Mouse (Mus musculus): ENCODE data around the gene Hist1h2af. TPM values are rescaled to one million over a fixed set of nuclear protein-coding genes. Genes with fewer than 3 reads are reported as not detected.
A peak's percentile ranks its signal among the peaks of the same experiment; 100 is the strongest.
"Not testable (repeated sequence)": the region's sequence is repeated elsewhere in the genome, so short reads cannot be mapped to it uniquely, and the experiment has no call there.

Gene Hist1h2af
- total RNA-seq, 1 experiment from 2014 or later, result 63.3 TPM

DNA sequence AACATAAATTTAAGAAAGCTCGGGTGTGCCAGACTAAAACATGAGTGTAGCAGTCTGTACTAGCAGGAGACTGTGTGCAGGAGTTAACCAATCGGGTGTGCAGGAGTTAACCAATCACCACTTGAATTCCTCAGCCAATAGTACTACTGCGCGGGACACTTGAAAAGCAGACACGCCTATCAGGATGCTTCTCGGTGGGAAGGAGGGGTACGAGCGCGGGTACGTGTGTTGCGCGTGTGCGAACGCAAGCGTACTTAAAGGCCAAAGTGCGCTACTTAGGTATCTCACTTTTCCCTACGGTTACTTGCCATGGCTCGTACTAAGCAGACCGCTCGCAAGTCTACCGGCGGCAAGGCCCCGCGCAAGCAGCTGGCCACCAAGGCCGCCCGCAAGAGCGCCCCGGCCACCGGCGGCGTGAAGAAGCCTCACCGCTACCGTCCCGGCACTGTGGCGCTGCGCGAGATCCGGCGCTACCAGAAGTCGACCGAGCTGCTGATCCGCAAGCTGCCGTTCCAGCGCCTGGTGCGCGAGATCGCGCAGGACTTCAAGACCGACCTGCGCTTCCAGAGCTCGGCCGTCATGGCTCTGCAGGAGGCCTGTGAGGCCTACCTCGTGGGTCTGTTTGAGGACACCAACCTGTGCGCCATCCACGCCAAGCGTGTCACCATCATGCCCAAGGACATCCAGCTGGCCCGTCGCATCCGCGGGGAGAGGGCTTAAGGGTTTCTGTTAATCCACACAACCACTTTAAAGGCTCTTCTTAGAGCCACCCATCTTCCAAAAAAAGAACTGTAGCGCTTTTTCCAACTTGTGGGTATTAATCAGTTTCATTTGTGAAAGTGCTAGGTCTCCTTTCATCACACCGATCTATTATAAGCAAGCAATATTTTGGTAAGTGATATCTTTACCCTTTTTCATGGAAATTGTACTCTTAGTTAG is 1.7 kb downstream of the Hist1h2af start, which contains the start of gene Hist1h3g:
TSS of gene Hist1h3g (plus strand) at position 286 of the 939 bp plus-strand sequence.
- DNase-seq, result peak; percentile 78

GRCm38 (mm10) chr13:23536076-23536822 is 2.5 kb downstream of the Hist1h2af start:
- DNase-seq, result no peak

DNA sequence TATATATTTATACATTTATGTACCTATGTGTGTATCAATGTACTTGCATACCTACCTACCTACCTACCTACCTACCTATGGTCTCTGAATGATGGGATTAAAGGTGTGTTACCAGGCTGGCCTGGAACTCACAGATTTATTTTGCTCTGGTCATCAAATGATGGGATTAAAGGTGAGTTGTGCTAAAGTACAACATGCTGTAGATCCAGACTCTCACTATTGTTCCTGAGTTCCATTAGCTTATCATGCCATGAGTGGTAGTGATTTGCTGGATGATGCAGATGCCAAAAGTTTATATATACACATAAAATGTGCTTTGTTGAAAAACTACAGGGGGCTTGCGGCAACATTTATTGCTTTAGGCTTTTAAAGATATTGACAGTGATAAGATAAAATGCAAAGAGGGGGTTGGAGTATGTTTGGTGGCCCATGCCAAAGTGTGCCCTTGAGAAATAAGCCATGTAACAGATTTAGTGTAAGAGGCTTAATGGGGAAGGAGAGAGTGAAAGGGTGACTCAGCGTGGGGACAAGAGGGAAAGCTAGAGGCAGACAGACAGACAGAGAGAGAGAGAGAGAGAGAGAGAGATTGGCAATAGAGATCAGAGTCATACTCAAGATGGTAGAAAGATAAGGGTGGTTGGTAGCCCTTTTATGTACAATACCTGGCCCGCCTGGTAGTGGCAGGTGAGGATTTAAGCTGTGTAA is 3.5 kb downstream of the Hist1h2af start:
- no peak for DNase-seq

- DNase-seq, result no peak
These were observed 4.5 kb downstream of the Hist1h2af start for GRCm38 (mm10) chr13:23538249-23538648.

- DNase-seq, result not testable (repeated sequence)
These were observed 6.1 kb downstream of the Hist1h2af start for GRCm38 (mm10) chr13:23539821-23540220.

- DNase-seq, result no peak
These were observed 7.8 kb downstream of the Hist1h2af start for GRCm38 (mm10) chr13:23541497-23541896.

GRCm38 (mm10) chr13:23542225-23542980 is 8.7 kb downstream of the Hist1h2af start:
- DNase-seq, result not testable (repeated sequence)

DNA sequence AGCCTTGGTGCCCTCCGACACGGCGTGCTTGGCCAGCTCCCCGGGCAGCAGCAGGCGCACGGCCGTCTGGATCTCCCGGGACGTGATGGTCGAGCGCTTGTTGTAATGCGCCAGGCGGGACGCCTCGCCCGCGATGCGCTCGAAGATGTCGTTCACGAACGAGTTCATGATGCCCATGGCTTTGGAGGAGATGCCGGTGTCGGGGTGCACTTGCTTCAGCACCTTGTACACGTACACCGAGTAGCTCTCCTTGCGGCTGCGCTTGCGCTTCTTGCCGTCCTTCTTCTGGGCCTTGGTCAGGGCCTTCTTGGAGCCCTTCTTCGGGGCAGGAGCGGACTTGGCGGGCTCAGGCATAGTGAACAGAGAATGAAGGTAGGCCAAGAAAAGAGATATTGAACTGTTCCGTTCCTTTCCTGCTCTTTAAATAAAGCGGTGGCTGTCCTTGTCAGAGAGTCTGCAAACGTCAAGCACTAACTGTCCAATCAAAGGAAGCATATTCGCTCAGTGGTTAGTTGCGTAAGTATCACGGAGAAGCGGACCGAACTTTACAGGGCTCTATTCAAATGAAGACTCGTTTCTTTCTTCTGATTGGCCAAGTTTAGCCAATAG is 9.4 kb downstream of the Hist1h2af start, which contains the start of gene Hist1h2bh:
TSS of gene Hist1h2bh (minus strand) at position 394 of the 609 bp plus-strand sequence.
- peak; percentile 22 for DNase-seq

GRCm38 (mm10) chr13:23543965-23544786 is 10.5 kb downstream of the Hist1h2af start, which contains the start of gene Hist1h3f:
Gene Hist1h3f, plus strand, starts transcription at chr13:23544052.
- peak; percentile 53 for DNase-seq

DNA sequence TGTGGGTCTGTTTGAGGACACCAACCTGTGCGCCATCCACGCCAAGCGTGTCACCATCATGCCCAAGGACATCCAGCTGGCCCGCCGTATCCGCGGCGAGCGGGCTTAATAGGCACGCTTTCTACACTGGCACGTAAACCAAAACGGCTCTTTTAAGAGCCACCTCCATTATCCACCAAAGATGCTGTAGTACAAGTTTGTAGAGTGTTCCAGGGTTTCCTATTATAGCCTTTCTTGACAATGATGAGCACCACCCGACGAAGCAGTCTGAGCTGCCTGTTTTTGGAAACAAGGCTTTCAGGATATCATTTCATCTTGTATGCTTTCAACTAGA is 11.0 kb downstream of the Hist1h2af start:
- DNase-seq, result not testable (repeated sequence)

DNA sequence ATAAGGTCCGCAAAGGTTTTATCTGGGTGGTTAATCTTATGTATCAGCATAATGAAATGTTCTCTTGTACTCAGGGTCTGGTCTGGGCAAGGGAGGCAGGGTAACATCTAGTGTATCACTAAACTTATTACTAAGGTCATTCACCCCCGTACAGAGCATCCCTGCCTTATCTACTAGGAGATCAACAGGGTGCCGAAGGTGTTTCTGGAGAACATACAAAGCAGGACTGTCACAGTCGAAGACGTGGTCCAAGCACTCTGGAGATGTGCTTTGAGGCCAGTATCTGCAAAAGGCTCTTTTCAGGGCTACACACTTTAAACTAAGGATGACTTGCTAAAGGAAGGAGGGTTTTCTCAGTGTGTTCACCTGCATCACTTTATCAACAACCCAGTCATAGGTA is 13.0 kb downstream of the Hist1h2af start:
- no peak for DNase-seq

DNA sequence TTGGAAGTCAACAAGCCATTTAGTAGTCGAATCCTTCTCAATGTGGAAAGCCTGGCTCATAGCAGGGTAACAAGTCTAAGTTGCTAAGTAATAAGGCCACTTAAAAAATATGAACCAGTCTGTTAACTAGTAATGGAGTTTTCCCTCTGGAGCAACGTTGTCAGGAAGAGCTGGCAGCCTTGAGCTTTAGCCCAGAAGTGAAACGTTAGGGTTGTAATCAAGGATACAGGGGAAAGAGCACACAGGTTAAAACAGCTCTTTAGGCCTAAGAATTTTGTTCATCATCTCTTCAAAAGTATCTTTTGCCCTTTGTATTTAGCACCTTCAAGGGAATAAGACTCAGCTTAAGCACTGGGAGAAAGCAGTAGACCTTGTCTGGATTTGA is 17.0 kb downstream of the Hist1h2af start:
- no peak for DNase-seq

GRCm38 (mm10) chr13:23551146-23551834 is 17.6 kb downstream of the Hist1h2af start, which contains the start of gene Hist1h4f:
Gene Hist1h4f, minus strand, starts transcription at chr13:23551648.
- peak; percentile 70 for DNase-seq

GRCm38 (mm10) chr13:23551931-23552914 is 18.5 kb downstream of the Hist1h2af start:
- DNase-seq, result no peak

DNA sequence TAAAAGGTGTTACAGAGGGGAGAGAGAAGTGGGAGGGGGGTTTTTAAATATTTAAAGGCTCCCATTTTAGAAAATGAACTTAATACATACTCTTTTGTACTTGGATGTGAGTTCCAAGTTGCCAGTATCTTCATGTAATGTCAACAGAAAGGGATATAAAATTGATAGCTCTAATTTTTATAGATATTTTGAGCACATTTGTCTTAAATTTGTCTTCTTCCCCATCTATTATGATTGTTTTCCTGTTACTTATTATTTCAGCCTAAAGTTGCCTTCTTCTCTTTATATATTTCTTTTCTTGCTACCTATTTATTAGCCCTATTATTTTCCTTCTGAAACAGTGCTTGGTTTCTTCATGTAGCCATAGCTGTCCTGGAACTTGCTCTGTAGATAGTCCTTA is 19.3 kb downstream of the Hist1h2af start, which contains the start of gene Hist1h1d:
TSS of gene Hist1h1d (plus strand) at position 301 of the 400 bp plus-strand sequence.
- DNase-seq, result no peak

GRCm38 (mm10) chr13:23554393-23554792 is 20.7 kb downstream of the Hist1h2af start:
- DNase-seq, result no peak

- DNase-seq, result peak; percentile 70
These were observed 21.5 kb downstream of the Hist1h2af start for GRCm38 (mm10) chr13:23554925-23555838.

Measured in adrenal gland, postnatal 25 days (tissue).